Mouse (Mus musculus) layer of hippocampus, postnatal 10 days (tissue): ENCODE results near the gene Efcab3. TPM values are rescaled to one million over a fixed set of nuclear protein-coding genes. Genes with fewer than 3 reads are reported as not detected.
"Not testable (repeated sequence)": the region's sequence is repeated elsewhere in the genome, so short reads cannot be mapped to it uniquely, and the experiment has no call there.

ENCODE experiments used
- DNase-seq, 2 experiments: peaks; one replicate each; pipeline ENCODE4 v3.0.0; 2021; ENCODE audit warnings: low spot score in 2 of 2
- long read RNA-seq: library from polyadenylated mRNA; stranded (forward); transcript quantifications from one replicate; pipeline ENCODE4 v2.0.0, GENCODE M21; 2023
- total RNA-seq, 2 experiments: library from RNA; stranded (reverse); gene quantifications; 2 replicates each; pipeline ENCODE4 v1.2.3; 2021

Efcab3 gene
- total RNA-seq = 1 to 10 TPM in 1 of 2 experiments, under 1 TPM in 1; 0.94 to 1.4 TPM
- long read RNA-seq = 0 reads

DNA sequence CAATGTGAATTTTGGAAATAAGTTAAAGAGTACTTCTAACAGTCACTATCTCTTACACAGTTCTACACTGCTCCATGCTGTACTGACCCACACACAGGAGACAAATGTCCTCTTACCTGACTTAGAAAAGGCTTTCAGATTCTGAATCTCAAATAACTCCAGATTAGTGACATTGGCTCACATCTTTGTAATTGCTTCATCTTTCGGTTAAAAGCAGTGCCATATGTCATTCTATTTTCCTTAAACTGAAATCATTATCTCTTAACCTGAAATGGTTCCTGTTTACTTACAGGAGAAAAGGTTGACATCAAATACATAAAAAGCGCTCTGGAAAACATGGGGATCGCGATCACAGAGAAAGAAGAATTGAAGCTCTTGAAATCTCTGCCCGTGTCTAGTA is at the start of gene Efcab3:
Efcab3 (plus strand) TSS at position 301 of the 400 bp plus-strand sequence.
- DNase-seq = no peak

DNA sequence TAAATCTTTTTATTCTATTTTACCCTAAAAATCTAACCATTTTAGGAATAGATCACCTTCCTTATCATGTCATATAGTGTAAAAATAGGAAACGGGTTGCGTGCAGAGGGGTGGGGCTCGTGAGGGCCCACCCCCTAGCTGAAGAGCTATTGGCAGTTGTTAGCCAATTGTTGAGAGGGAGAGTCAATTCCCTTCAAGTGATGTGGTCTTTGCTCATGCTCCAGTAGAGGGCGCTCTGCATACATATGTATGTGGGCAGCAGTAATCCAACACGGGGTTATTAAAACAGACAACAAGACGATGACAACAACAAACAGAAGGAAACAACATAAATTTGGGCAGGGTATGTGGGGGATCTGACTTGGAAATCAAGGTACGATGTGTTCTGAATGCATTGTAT is 42.3 kb upstream of the Efcab3 start:
- DNase-seq = no peak

DNA sequence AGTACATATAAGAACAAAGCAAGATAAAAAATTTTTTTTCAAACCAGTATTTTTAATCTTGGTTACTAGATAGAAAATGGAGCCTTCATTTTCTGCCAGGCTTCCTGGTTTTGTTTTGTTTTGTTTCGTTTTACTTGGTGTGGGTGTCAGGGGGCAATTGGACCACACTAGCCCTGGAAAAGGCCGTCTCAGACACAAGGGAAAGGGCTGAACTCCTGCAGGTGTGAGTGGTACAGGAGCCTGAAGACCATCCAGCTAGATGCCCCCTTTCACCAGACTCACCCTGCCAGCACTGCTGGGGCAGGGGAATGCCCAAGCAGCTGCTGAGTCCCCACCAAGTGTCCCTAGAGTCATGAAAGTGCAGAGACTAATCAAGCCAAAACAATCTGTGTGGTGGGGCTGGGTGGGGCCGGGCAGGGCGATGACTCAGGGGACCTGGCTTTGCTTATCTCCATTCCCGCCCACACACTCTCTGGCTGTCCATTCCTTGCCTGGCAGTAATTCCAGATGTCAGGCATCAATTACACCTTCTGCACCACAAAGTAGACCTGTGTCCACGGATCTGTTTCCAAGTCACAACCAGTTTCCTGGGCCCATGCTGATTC is 34.5 kb upstream of the Efcab3 start:
- DNase-seq = no peak

DNA sequence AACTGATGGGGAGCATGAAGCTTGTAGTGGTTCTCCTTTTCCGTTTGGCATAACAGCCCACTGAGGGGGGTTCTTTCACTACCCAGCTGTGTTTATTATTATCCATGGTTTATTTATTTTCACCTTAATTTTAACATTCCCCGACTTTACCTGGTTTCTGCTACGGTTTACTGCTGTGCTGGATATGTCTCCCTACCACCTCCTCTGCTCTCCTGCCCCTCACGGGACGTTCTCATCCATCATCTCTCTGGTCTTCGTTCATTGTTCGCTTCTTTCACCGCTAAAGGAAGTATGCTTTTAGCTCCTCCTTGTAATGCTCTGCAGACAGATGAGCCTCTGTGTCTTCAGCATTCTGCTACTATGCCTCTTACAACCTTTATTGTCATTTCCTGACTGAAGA is 33.9 kb upstream of the Efcab3 start:
- DNase-seq = no peak

DNA sequence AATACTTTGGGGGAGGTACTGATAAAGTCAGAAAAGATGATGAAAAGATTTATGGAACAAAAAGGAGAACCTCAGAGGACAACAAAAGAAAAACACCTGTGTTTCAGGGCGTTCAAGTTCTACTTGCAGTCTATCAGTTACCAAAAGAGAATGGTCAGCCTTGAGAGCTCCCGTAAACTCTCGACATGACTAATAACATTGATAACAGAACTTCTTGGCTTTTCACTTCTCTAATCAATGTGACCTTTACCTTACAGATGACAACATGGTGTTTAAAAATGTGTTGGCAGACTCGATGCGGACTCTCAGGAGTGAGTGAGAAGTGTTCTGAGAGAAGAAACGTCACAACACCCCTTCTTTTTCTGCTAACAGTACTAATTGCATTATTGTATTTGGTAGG is 33.2 kb upstream of the Efcab3 start:
- no peak for DNase-seq

- peak in 1 of 2 experiments; percentile 10 for DNase-seq
These were observed 32.3 kb upstream of the Efcab3 start for GRCm38 (mm10) chr11:105031103-105031502.

GRCm38 (mm10) chr11:105035081-105035480 is 28.3 kb upstream of the Efcab3 start:
- no peak for DNase-seq

DNA sequence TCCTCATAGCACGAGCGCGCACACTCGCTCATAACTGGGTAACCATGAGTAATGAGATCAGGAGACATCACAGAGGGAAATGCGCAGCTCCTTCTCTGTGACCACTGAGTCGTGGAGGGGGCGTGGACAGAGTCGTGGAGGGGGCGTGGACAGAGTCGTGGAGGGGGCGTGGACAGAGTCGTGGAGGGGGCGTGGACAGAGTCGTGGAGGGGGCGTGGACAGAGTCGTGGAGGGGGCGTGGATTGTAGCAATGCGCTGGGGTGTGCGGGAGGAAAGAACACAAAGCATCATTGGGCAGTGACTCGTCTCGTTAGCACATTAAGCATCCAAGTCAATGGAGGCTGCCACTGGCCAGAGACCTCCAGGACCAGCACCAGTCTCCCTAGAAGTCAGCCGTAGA is 49.1 kb downstream of the Efcab3 start:
- DNase-seq = not testable (repeated sequence)

GRCm38 (mm10) chr11:105117814-105118213 is 54.4 kb downstream of the Efcab3 start:
- no peak for DNase-seq

- no peak for DNase-seq
These were observed 57.2 kb downstream of the Efcab3 start for GRCm38 (mm10) chr11:105120551-105121061.

DNA sequence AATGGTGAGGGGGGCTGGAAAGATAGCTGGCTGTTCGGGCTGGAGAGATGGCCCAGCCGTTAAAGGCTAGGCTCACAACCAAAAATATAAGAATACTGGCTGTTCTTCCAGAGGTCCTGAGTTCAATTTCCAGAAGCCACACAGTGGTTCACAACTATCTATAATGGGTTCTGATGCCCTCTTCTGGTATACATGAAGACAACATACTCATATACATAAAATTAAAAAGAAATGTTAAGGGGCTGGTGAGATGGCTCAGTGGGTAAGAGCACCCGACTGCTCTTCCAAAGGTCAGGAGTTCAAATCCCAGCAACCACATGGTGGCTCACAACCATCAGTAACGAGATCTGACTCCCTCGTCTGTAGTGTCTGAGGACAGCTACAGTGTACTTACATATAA is 58.4 kb downstream of the Efcab3 start:
- not testable (repeated sequence) for DNase-seq

GRCm38 (mm10) chr11:105123986-105124385 is 60.6 kb downstream of the Efcab3 start:
- peak; percentile 17 to 34 for DNase-seq

DNA sequence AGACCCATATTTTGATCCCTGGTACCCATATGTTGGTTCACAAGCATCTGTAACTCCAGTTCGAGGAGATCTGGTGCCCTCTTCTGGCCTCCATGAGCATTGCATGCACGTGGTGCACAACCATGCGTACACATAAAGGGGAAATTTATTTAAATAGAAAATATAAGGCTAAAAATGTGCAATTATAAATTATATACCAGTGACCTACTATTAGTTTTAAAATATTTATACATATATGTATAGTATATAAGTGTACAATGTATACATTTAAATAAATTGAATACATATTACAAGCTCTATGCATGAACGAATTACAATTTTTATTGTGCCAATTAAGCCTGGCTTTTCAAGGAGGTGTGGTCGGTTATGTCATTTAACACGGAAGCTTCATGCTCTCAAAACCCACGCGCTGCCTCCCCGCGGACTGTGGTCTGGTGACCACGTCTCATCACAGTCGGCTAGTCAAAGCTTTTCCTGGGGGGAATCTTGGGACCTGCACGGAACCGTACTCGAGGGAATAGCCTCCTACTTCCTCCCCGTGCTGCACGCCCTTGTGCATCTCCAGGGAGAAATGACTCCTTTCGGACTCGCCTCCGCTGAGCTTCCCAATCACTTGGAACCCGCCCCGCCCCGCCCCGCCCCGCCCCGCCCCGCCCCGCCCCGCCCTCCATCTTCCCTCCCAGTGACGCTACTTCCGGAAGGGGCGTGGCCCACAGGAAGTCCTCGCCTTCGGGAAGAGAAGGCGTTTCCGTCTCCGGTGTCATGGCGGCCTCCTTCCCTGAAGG is 62.5 kb downstream of the Efcab3 start, which contains the start of gene Mettl2:
Mettl2 (plus strand) TSS at position 691 of the 785 bp plus-strand sequence.
- peak; percentile 79 to 83 for DNase-seq

DNA sequence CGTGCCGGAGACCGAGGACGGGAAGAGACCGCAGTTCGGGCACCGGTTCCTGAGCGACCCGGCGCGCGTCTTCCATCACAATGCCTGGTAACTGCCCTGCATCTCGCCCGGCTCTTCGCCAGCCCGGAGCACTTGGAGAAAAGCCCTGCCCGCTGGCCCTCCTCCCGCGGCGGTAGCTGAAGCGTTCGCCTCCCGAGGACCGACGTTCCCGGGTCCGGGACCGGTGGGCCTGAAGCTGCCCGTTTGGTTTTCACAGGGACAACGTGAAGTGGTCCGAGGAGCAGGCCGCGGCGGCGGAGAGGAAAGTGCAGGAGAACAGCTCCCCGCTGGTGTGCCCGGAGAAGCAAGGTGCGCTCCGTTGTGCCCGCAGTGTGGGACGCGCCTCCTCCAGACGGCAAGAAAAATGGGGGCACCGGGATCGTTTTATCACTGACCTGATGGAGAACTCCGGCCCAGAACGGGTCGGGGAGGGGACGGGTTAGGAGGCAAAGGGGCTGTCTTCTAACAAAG is 63.2 kb downstream of the Efcab3 start:
- no peak for DNase-seq

GRCm38 (mm10) chr11:105135692-105136091 is 72.3 kb downstream of the Efcab3 start:
- no peak for DNase-seq

DNA sequence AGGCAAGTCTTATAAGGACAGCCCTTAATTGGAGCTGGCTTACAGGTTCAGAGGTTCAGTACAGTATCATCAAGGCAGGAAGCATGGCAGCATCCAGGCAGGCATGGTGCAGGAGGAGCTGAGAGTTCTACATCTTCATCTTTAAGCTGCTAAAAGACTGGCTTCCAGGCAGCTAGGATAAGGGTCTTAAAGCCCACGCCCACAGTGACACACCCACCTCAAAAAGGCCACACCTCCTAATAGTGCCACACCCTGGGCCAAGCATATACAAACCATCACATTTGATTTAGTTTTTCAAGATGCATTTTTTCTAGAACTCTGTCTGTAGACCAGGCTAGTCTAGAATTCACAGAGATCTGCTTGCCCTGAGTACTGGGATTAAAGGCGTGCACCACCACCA is 73.9 kb downstream of the Efcab3 start:
- DNase-seq = not testable (repeated sequence)

DNA sequence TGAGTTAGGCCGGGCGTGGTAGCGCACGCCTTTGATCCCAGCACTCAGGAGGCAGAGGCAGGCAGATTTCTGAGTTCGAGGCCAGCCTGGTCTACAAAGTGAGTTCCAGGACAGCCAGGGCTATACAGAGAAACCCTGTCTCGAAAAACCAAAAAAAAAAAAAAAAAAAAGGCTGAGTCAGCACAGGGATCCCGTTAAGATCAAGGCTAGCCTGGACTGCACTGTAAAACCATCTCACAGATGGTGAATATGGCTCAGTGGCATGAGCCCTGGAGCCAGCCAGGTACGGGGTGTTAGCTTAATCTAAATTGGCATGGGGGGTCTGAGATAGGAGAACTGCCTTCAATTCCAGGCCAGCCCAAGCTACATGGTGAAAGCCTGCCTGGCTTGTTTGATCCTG is 77.1 kb downstream of the Efcab3 start:
- not testable (repeated sequence) for DNase-seq

- DNase-seq = no peak
These were observed 77.7 kb downstream of the Efcab3 start for GRCm38 (mm10) chr11:105141115-105141514.

DNA sequence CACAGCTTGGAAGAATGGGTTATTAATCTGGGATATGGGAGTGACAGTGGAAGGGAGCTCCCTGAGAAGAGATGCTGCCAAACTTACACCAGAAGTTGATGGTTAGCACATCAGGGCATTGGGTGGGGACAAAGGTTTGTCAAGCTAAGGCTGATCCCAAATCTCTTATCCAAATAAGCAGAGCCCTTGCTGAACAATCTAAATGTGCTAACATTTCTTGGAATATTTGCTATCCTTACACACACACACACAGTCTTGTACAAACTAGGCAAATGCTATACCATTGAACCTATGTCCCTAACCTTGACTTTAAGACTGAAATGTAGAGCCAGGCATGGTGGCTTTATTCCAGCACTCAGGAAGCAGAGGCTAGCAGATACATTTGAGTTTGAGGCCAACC is 80.2 kb downstream of the Efcab3 start:
- no peak for DNase-seq

GRCm38 (mm10) chr11:105144084-105144483 is 80.7 kb downstream of the Efcab3 start:
- DNase-seq = no peak

DNA sequence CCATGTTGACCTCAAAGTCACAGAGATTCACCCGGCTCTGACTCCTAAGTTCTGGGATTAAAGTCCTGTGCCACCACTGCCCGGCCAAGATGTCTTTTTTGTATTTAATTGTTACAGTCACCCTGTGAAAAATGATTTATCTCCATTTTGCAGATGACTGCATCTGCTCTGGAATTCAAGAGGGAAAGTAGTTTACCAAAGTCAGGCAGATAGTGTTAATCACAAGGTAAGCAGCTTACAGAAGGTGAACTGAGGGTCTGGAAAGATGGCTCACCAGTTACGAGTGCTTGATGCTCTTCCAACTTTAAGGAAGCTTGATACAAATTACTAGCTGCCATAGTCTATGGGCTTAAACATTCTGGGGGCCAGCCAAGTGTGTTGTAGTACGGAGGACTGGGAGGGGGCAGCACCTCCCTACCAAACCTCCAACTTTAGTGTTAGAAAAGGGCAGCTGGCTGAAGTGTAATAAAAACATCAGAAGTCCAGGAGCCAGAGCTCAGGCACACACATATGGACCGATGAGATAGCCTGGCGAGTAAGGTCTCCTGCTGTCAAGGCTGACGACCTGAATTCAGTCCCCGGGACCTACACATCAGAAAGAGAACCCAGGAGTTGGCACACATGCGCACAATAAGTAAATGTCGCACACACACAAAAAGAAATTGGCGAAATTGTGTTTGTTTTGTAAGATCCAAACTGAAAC is 81.3 kb downstream of the Efcab3 start:
- DNase-seq = no peak

DNA sequence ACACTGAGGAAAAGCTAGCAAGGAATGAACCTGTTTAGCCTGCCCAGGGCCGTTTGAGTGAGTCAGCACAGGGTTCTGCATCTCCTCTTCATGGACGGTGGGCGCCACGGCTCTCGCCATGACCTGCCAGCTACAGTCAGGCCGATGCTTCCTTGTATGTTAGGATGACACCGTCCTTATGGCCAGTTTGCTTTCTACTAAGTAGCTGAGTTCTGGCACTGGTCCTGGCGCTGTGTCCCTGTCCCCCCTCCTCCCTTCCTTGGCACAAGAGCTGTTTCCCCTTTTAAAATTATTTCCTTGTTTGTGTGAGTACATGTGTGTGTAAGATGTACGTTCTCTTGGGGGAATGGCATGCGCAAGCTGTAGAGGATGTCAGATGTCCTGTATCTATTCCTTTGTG is 81.8 kb downstream of the Efcab3 start:
- DNase-seq = no peak
